Mouse (Mus musculus): Measurements from ENCODE around the gene Tfcp2l1. TPM values are rescaled to one million over a fixed set of nuclear protein-coding genes. Genes with fewer than 3 reads are reported as not detected.
A peak's percentile ranks its signal among the peaks of the same experiment; 100 is the strongest.
"Not testable (repeated sequence)": the region's sequence is repeated elsewhere in the genome, so short reads cannot be mapped to it uniquely, and the experiment has no call there.

Gene Tfcp2l1
- polyA plus RNA-seq, 1 experiment from 2014 or later: 0.29 TPM

- H3K27me3 ChIP-seq (replicated peaks; ENCODE audit: control insufficient read depth, insufficient read depth, low read length): no peaks in the 10 kb centered on the region
- 0 out of 2 replicates have a peak, but pooled peaks have one; percentile 4 for ATAC-seq
- peaks cover 25% of the 10 kb centered on the region for H3K36me3 ChIP-seq (ENCODE audit: control insufficient read depth, insufficient read depth, low read length)
- H3K4me3 ChIP-seq (ENCODE audit: low read depth, low read length): no peak overlapping the region
- no peak overlapping the region for H3K4me2 ChIP-seq (ENCODE audit: low read length)
- DNase-seq (ENCODE audit: low spot score): no peak
- H3K9ac ChIP-seq (ENCODE audit: low read length): no peak overlapping the region
- H3K27ac ChIP-seq (ENCODE audit: low read depth, low read length): no peak overlapping the region
- H3K4me1 ChIP-seq (ENCODE audit: control insufficient read depth, insufficient read depth, low read length): no peaks in the 10 kb centered on the region
- WGBS: 84% methylated on average over 3 of the region's 3 CpGs
- H3K9me3 ChIP-seq (replicated peaks; ENCODE audit: control insufficient read depth, low read length): no peaks in the 10 kb centered on the region
Measured at GRCm38 (mm10) chr1:118613631-118614183, 14.0 kb upstream of the Tfcp2l1 start.

GRCm38 (mm10) chr1:118621055-118621454, 6.7 kb upstream of the Tfcp2l1 start:
- not testable (repeated sequence) for DNase-seq (ENCODE audit: low spot score); H3K4me3 ChIP-seq (ENCODE audit: low read depth, low read length); H3K9me3 ChIP-seq (replicated peaks; ENCODE audit: control insufficient read depth, low read length); H3K27ac ChIP-seq (ENCODE audit: low read depth, low read length); H3K9ac ChIP-seq (ENCODE audit: low read length); H3K27me3 ChIP-seq (replicated peaks; ENCODE audit: control insufficient read depth, insufficient read depth, low read length); H3K4me1 ChIP-seq (ENCODE audit: control insufficient read depth, insufficient read depth, low read length); H3K4me2 ChIP-seq (ENCODE audit: low read length); H3K36me3 ChIP-seq (ENCODE audit: control insufficient read depth, insufficient read depth, low read length); ATAC-seq
- whole genome bisulfite sequencing: 92% methylated on average over 4 of the region's 5 CpGs

GRCm38 (mm10) chr1:118622857-118623256, 4.9 kb upstream of the Tfcp2l1 start:
- ATAC-seq (no peak), DNase-seq (ENCODE audit: low spot score) (no peak)
- Histone ChIP-seq H3K27ac (ENCODE audit: low read depth, low read length) (no peak overlapping the region), H3K9ac (ENCODE audit: low read length) (no peak overlapping the region), H3K4me1 (ENCODE audit: control insufficient read depth, insufficient read depth, low read length) (peaks cover 4% of the 10 kb centered on the region), H3K9me3 (replicated peaks; ENCODE audit: control insufficient read depth, low read length) (no peaks in the 10 kb centered on the region), H3K27me3 (replicated peaks; ENCODE audit: control insufficient read depth, insufficient read depth, low read length) (no peaks in the 10 kb centered on the region), H3K4me3 (ENCODE audit: low read depth, low read length) (no peak overlapping the region), H3K4me2 (ENCODE audit: low read length) (no peak overlapping the region), H3K36me3 (ENCODE audit: control insufficient read depth, insufficient read depth, low read length) (no peaks in the 10 kb centered on the region)
- 57% methylated on average over 3 of the region's 3 CpGs for WGBS

- Histone ChIP-seq H3K27ac (ENCODE audit: low read depth, low read length) (no peak overlapping the region), H3K4me1 (ENCODE audit: control insufficient read depth, insufficient read depth, low read length) (peaks cover 7% of the 10 kb centered on the region), H3K9ac (ENCODE audit: low read length) (no peak overlapping the region), H3K36me3 (ENCODE audit: control insufficient read depth, insufficient read depth, low read length) (no peaks in the 10 kb centered on the region), H3K4me3 (ENCODE audit: low read depth, low read length) (no peak overlapping the region), H3K27me3 (replicated peaks; ENCODE audit: control insufficient read depth, insufficient read depth, low read length) (peaks cover 2% of the 10 kb centered on the region; the same call in 1 of the 2 replicates), H3K9me3 (replicated peaks; ENCODE audit: control insufficient read depth, low read length) (no peaks in the 10 kb centered on the region), H3K4me2 (ENCODE audit: low read length) (no peak overlapping the region)
- 29% methylated on average over 6 of the region's 6 CpGs for WGBS
- DNase-seq (ENCODE audit: low spot score) (no peak), ATAC-seq (no peak)
Measured at GRCm38 (mm10) chr1:118625461-118625860, 2.3 kb upstream of the Tfcp2l1 start.

- peaks cover 2% of the 10 kb centered on the region; the same call in 1 of the 2 replicates for H3K27me3 ChIP-seq (replicated peaks; ENCODE audit: control insufficient read depth, insufficient read depth, low read length)
- no peak for ATAC-seq
- no peak overlapping the region for H3K4me2 ChIP-seq (ENCODE audit: low read length)
Measured at GRCm38 (mm10) chr1:118625921-118626320, 1.8 kb upstream of the Tfcp2l1 start.

GRCm38 (mm10) chr1:118626452-118626851, 1.3 kb upstream of the Tfcp2l1 start:
- Histone ChIP-seq H3K4me3 (ENCODE audit: low read depth, low read length) (no peak overlapping the region), H3K9ac (ENCODE audit: low read length) (no peak overlapping the region), H3K27ac (ENCODE audit: low read depth, low read length) (no peak overlapping the region), H3K27me3 (replicated peaks; ENCODE audit: control insufficient read depth, insufficient read depth, low read length) (peaks cover 2% of the 10 kb centered on the region; the same call in 1 of the 2 replicates), H3K4me2 (ENCODE audit: low read length) (no peak overlapping the region), H3K36me3 (ENCODE audit: control insufficient read depth, insufficient read depth, low read length) (no peaks in the 10 kb centered on the region), H3K9me3 (replicated peaks; ENCODE audit: control insufficient read depth, low read length) (no peaks in the 10 kb centered on the region), H3K4me1 (ENCODE audit: control insufficient read depth, insufficient read depth, low read length) (peaks cover 7% of the 10 kb centered on the region)
- DNase-seq (ENCODE audit: low spot score): no peak
- no peak for ATAC-seq
- 82% methylated on average over 2 of the region's 2 CpGs for WGBS

More at GRCm38 (mm10) chr1:118625921-118626320, 1.8 kb upstream of the Tfcp2l1 start:
- Histone ChIP-seq H3K36me3 (ENCODE audit: control insufficient read depth, insufficient read depth, low read length) (no peaks in the 10 kb centered on the region), H3K9ac (ENCODE audit: low read length) (no peak overlapping the region), H3K27ac (ENCODE audit: low read depth, low read length) (no peak overlapping the region), H3K9me3 (replicated peaks; ENCODE audit: control insufficient read depth, low read length) (no peaks in the 10 kb centered on the region), H3K4me3 (ENCODE audit: low read depth, low read length) (no peak overlapping the region), H3K4me1 (ENCODE audit: control insufficient read depth, insufficient read depth, low read length) (peaks cover 7% of the 10 kb centered on the region)
- 51% methylated on average over 2 of the region's 2 CpGs for WGBS
- no peak for DNase-seq (ENCODE audit: low spot score)

GRCm38 (mm10) chr1:118633415-118633980, 5.8 kb downstream of the Tfcp2l1 start:
- Histone ChIP-seq H3K4me2 (ENCODE audit: low read length) (no peak overlapping the region), H3K9me3 (replicated peaks; ENCODE audit: control insufficient read depth, low read length) (no peaks in the 10 kb centered on the region), H3K27me3 (replicated peaks; ENCODE audit: control insufficient read depth, insufficient read depth, low read length) (no peaks in the 10 kb centered on the region; the same call in 1 of the 2 replicates), H3K9ac (ENCODE audit: low read length) (no peak overlapping the region), H3K36me3 (ENCODE audit: control insufficient read depth, insufficient read depth, low read length) (no peaks in the 10 kb centered on the region), H3K4me3 (ENCODE audit: low read depth, low read length) (no peak overlapping the region), H3K27ac (ENCODE audit: low read depth, low read length) (no peak overlapping the region), H3K4me1 (ENCODE audit: control insufficient read depth, insufficient read depth, low read length) (no peaks in the 10 kb centered on the region)
- ATAC-seq: no peak
- 87% methylated on average over 4 of the region's 4 CpGs for WGBS
- DNase-seq (ENCODE audit: low spot score): no peak

- no peaks in the 10 kb centered on the region for H3K9me3 ChIP-seq (replicated peaks; ENCODE audit: control insufficient read depth, low read length)
- H3K4me1 ChIP-seq (ENCODE audit: control insufficient read depth, insufficient read depth, low read length): no peaks in the 10 kb centered on the region
- 81% methylated on average over 2 of the region's 2 CpGs for WGBS
- ATAC-seq: no peak
- H3K4me2 ChIP-seq (ENCODE audit: low read length): no peak overlapping the region
- no peak for DNase-seq (ENCODE audit: low spot score)
- no peak overlapping the region for H3K27ac ChIP-seq (ENCODE audit: low read depth, low read length)
- H3K9ac ChIP-seq (ENCODE audit: low read length): no peak overlapping the region
- H3K27me3 ChIP-seq (replicated peaks; ENCODE audit: control insufficient read depth, insufficient read depth, low read length): no peaks in the 10 kb centered on the region
- no peak overlapping the region for H3K4me3 ChIP-seq (ENCODE audit: low read depth, low read length)
- H3K36me3 ChIP-seq (ENCODE audit: control insufficient read depth, insufficient read depth, low read length): no peaks in the 10 kb centered on the region
Measured at GRCm38 (mm10) chr1:118642296-118642999, 14.7 kb downstream of the Tfcp2l1 start.

Measured in forebrain, embryonic 14.5 days (tissue).